Mouse (Mus musculus) adrenal gland, adult 2 months (tissue): Measurements from ENCODE around the gene Lcp2. TPM values are rescaled to one million over a fixed set of nuclear protein-coding genes. Genes with fewer than 3 reads are reported as not detected.

ENCODE experiments used
- DNase-seq: peaks from one replicate; pipeline ENCODE4 v3.0.0; 2021
- polyA plus RNA-seq: library from polyadenylated mRNA; depleted of rRNA; stranded (reverse); fragments of >200 nt; gene quantifications from 2 replicates; pipeline ENCODE4 v1.2.3, GENCODE M21; 2012
- total RNA-seq, 2 experiments: library from RNA; stranded (reverse); gene quantifications; 2 replicates each; pipeline ENCODE4 v1.2.3; 2021

The Lcp2 gene
- total and polyA plus RNA-seq, 3 experiments, result 1.4 to 5.6 (median 2.9) TPM

GRCm38 (mm10) chr11:34047542-34047937, 820 bp downstream of the Lcp2 start:
- DNase-seq, result no peak

- no peak for DNase-seq
These were observed 1.8 kb downstream of the Lcp2 start for GRCm38 (mm10) chr11:34048375-34049124.

GRCm38 (mm10) chr11:34049125-34049379, 2.3 kb downstream of the Lcp2 start:
- DNase-seq, result no peak

GRCm38 (mm10) chr11:34050063-34050462, 3.3 kb downstream of the Lcp2 start:
- DNase-seq, result no peak

GRCm38 (mm10) chr11:34050643-34051042, 3.9 kb downstream of the Lcp2 start:
- DNase-seq, result no peak

GRCm38 (mm10) chr11:34053031-34053818, 6.5 kb downstream of the Lcp2 start:
- DNase-seq, result no peak

- peak; percentile 42 for DNase-seq
These were observed 7.5 kb downstream of the Lcp2 start for GRCm38 (mm10) chr11:34054031-34054727.

GRCm38 (mm10) chr11:34056715-34057114, 10.0 kb downstream of the Lcp2 start:
- DNase-seq, result no peak

GRCm38 (mm10) chr11:34058332-34058731, 11.6 kb downstream of the Lcp2 start:
- no peak for DNase-seq

- no peak for DNase-seq
These were observed 12.2 kb downstream of the Lcp2 start for GRCm38 (mm10) chr11:34058960-34059359.

GRCm38 (mm10) chr11:34061740-34062139, 15.0 kb downstream of the Lcp2 start:
- DNase-seq, result no peak

GRCm38 (mm10) chr11:34063257-34063656, 16.5 kb downstream of the Lcp2 start:
- no peak for DNase-seq

GRCm38 (mm10) chr11:34063702-34064485, 17.2 kb downstream of the Lcp2 start:
- no peak for DNase-seq

- DNase-seq, result no peak
These were observed 23.9 kb downstream of the Lcp2 start for GRCm38 (mm10) chr11:34070596-34070995.

GRCm38 (mm10) chr11:34072309-34072708, 25.6 kb downstream of the Lcp2 start:
- no peak for DNase-seq

GRCm38 (mm10) chr11:34073776-34074175, 27.1 kb downstream of the Lcp2 start:
- DNase-seq, result peak; percentile 57

GRCm38 (mm10) chr11:34077870-34078269, 31.1 kb downstream of the Lcp2 start:
- DNase-seq, result no peak

- DNase-seq, result no peak
These were observed 31.9 kb downstream of the Lcp2 start for GRCm38 (mm10) chr11:34078581-34078980.

GRCm38 (mm10) chr11:34079542-34080464, 33.1 kb downstream of the Lcp2 start:
- DNase-seq, result peak; percentile 57

GRCm38 (mm10) chr11:34083795-34084194, 37.1 kb downstream of the Lcp2 start:
- DNase-seq, result no peak

- DNase-seq, result no peak
These were observed 37.9 kb downstream of the Lcp2 start for GRCm38 (mm10) chr11:34084639-34085038.
